Mouse (Mus musculus) liver, embryonic 11.5 days (tissue): Measurements from ENCODE around the gene Rtl6. TPM values are rescaled to one million over a fixed set of nuclear protein-coding genes. Genes with fewer than 3 reads are reported as not detected.

Source experiments
- ATAC-seq: fragments of 200-750 bp; cut with Nextera tagmentation; replicated peaks from 2 replicates; pipeline ENCODE4 v1.8.0; 2017; ENCODE audit warnings: moderate number of reproducible peaks, mild to moderate bottlenecking, moderate TSS enrichment, moderate library complexity; ENCODE audit not compliant: low FRiP score
- DNase-seq: peaks from one replicate; pipeline ENCODE4 v3.0.0-alpha.2; 2017; ENCODE audit warnings: low spot score
- H3K27ac ChIP-seq: fragments of 300-500 bp; sonication (generic); 2 replicates; pipeline ENCODE4 v1.5.1; 2014; ENCODE audit warnings: mild to moderate bottlenecking, low read depth, low read length, control low read depth
- H3K27me3 ChIP-seq: fragments of 300-500 bp; sonication (generic); replicated peaks from 2 replicates; pipeline ENCODE4 v1.6.1; 2014; ENCODE audit warnings: low read length, mixed read lengths; ENCODE audit not compliant: control insufficient read depth, insufficient read depth
- H3K36me3 ChIP-seq: fragments of 300-500 bp; sonication (generic); 2 replicates; pipeline ENCODE4 v1.6.1; 2014; ENCODE audit warnings: mild to moderate bottlenecking, low read length, moderate library complexity, mixed read lengths; ENCODE audit not compliant: control insufficient read depth, insufficient read depth
- H3K4me1 ChIP-seq: fragments of 300-500 bp; sonication (generic); replicated peaks from 2 replicates; pipeline ENCODE4 v1.6.1; 2014; ENCODE audit warnings: low read length, mixed read lengths; ENCODE audit not compliant: control insufficient read depth, insufficient read depth
- H3K4me2 ChIP-seq: fragments of 300-500 bp; sonication (generic); 2 replicates; pipeline ENCODE4 v1.6.1; 2014; ENCODE audit warnings: mild to moderate bottlenecking, control low read depth, moderate library complexity
- H3K4me3 ChIP-seq: fragments of 300-500 bp; sonication (generic); 2 replicates; pipeline ENCODE4 v1.5.1; 2014; ENCODE audit warnings: low read depth, low read length, control low read depth
- H3K9ac ChIP-seq: fragments of 300-500 bp; sonication (generic); 2 replicates; pipeline ENCODE4 v1.6.1; 2014; ENCODE audit warnings: low read depth, low read length, control low read depth
- H3K9me3 ChIP-seq: fragments of 300-500 bp; sonication (generic); 2 replicates; pipeline ENCODE4 v1.6.1; 2016; ENCODE audit warnings: low read length, inconsistent platforms, mixed read lengths; ENCODE audit not compliant: control insufficient read depth
- WGBS: fragments of 180-500 bp; shearing (Covaris S2); extraction: QIAGEN DNeasy Blood & Tissue Kit; methylation state at CpG from one replicate; pipeline ENCODE4 v1.1.7; 2014; 5-methylcytosine and 5-hydroxymethylcytosine counted together
- polyA plus RNA-seq: library from polyadenylated mRNA; unstranded; fragments of >200 nt; fragmentation: Nextera tagmentation; extraction: Ambion mirVana; gene quantifications from 2 replicates; pipeline ENCODE4 v1.2.1, GENCODE M21; 2014

The Rtl6 gene
- polyA plus RNA-seq, 1 experiment from 2014 or later: 5.2 TPM

DNA sequence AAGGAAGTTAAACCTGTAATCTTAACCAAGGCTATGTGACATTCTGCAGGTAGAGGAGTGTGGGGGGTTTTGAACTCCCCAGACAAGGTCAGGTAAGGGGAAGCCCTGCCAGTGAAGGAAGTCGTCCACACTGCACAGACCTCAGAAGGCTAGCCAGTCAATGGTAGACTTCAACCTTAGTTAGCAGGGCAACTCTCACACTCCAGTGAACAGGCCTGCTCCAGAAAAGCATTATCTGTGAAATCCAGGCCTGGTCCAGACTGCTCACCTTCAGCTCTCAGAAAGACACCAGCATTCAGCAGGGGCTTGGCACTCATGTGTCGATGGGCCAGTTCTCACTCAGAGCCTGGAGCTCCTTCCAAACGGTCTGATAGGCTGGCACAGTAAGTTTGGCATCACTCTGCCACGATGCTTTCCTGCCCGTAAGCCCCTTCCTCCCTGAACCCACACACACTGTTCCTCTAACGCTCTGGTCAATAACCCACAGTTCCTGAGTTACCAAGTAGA, 8.3 kb downstream of the Rtl6 start:
- Histone ChIP-seq H3K27me3 (no peaks in the 10 kb centered on the region), H3K4me1 (no peaks in the 10 kb centered on the region), H3K27ac (no peak overlapping the region), H3K4me2 (no peak overlapping the region), H3K4me3 (no peak overlapping the region), H3K36me3 (no peaks in the 10 kb centered on the region), H3K9me3 (no peaks in the 10 kb centered on the region), H3K9ac (no peak overlapping the region)
- ATAC-seq: no peak
- no peak for DNase-seq
- 79% methylated on average over 6 of the region's 6 CpGs for WGBS

DNA sequence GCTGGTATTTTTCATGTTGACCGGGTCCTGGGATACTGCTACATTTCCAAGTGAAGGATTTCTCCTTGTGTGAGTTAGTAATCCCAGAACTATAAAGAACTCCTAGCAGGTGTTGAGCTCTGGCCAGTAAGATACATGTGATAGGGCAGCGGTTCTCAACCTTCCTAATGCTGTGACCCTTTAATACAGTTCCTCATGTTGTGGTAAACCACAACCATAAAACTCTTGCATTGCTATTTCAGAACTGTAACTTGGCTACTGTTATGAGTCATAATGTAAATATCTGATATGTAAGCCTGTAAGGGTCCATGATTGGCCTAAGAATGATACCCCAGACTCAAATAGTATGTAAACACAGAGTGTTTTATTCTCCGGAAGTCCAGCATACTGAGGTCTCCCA, 11.6 kb downstream of the Rtl6 start:
- H3K36me3 ChIP-seq: no peaks in the 10 kb centered on the region
- DNase-seq (no peak), ATAC-seq (no peak)
- WGBS: 73% methylated on average over 3 of the region's 3 CpGs
- H3K9me3 ChIP-seq: no peaks in the 10 kb centered on the region
- no peaks in the 10 kb centered on the region for H3K27me3 ChIP-seq
- H3K27ac ChIP-seq: no peak overlapping the region
- H3K4me1 ChIP-seq: no peaks in the 10 kb centered on the region
- H3K4me2 ChIP-seq: no peak overlapping the region
- no peak overlapping the region for H3K4me3 ChIP-seq
- no peak overlapping the region for H3K9ac ChIP-seq

DNA sequence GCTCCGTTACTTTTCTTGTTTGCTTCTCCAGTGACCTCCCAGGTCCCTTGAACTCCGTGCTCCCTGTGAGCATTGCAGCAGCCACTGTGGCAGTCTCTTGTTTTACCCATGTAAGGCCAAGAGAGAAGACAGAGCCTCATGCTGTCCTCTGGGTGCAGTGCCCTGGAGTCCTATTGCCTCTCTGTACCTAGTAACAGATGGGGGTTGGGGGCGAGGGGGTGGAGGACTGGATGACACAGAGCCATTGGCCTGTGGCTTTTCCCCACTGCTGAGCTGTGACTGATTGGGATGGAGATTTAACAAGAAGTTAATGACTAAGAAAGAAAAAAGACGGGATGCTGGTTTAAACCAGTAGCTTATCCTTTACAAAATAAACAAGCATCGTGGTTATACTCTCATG, 16.4 kb downstream of the Rtl6 start:
- no peaks in the 10 kb centered on the region for H3K9me3 ChIP-seq
- H3K4me3 ChIP-seq: no peak overlapping the region
- DNase-seq (no peak), ATAC-seq (no peak)
- WGBS: 66% methylated on average over 5 of the region's 5 CpGs
- H3K36me3 ChIP-seq: no peaks in the 10 kb centered on the region
- H3K4me1 ChIP-seq: no peaks in the 10 kb centered on the region
- no peak overlapping the region for H3K9ac ChIP-seq
- no peak overlapping the region for H3K4me2 ChIP-seq
- no peaks in the 10 kb centered on the region for H3K27me3 ChIP-seq
- no peak overlapping the region for H3K27ac ChIP-seq

DNA sequence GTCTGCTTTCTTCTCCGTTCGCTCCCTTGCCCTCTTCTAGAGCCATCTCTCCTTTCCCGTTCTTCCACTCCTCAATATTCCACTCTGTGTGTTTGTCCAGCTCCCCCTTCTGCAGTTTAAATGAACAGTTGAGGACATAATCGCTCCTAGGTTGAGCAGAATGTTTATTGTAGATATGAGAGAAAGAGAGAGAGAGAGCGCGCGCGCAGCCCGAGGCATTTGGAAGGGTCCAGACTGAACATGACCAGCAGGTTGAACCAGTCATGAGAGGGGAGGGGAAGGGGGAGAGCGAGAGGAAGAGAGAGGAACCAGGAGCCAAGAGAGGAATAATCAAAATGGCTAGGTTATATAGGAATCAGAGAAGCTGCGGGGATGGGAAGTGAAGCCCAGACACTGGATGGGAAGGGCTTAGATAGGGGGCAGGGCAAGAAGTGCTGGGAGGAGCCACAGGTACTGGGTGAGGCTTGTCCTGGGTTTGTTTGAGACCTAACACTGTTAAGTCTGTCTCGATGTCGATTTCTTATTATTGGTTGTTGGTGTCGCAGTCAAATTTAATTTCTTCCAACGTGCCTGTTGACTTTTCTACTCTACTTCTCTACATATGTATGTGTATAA, 18.5 kb downstream of the Rtl6 start:
- Histone ChIP-seq H3K9ac (no peak overlapping the region), H3K36me3 (no peaks in the 10 kb centered on the region), H3K27ac (no peak overlapping the region), H3K4me2 (no peak overlapping the region), H3K9me3 (no peaks in the 10 kb centered on the region), H3K4me1 (no peaks in the 10 kb centered on the region), H3K4me3 (no peak overlapping the region), H3K27me3 (no peaks in the 10 kb centered on the region)
- 62% methylated on average over 15 of the region's 15 CpGs for WGBS
- DNase-seq (no peak), ATAC-seq (no peak)

DNA sequence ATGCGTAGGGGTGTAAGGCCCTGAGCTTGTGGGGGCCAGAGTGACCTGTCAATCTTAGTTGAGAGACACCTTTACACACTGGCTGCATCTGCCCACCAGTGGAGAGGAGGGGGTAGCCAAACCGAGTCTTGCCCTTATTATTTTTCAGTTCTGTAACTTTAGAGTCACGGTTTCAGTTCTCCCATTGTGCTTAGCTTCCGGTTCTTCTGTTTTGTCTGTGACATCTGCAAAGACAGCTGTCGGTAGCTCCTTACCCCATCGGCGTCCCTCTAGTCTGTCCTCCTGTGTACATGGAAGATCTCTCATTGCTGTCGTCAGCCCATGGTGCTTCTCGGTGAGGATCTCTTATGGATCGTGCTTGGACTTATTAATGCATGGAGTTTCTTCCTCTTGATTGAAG, 20.5 kb downstream of the Rtl6 start:
- no peak overlapping the region for H3K4me2 ChIP-seq
- H3K4me1 ChIP-seq: no peaks in the 10 kb centered on the region
- 85% methylated on average over 10 of the region's 10 CpGs for WGBS
- H3K27ac ChIP-seq: no peak overlapping the region
- H3K27me3 ChIP-seq: no peaks in the 10 kb centered on the region
- no peaks in the 10 kb centered on the region for H3K9me3 ChIP-seq
- DNase-seq (no peak), ATAC-seq (no peak)
- no peaks in the 10 kb centered on the region for H3K36me3 ChIP-seq
- no peak overlapping the region for H3K9ac ChIP-seq
- no peak overlapping the region for H3K4me3 ChIP-seq

DNA sequence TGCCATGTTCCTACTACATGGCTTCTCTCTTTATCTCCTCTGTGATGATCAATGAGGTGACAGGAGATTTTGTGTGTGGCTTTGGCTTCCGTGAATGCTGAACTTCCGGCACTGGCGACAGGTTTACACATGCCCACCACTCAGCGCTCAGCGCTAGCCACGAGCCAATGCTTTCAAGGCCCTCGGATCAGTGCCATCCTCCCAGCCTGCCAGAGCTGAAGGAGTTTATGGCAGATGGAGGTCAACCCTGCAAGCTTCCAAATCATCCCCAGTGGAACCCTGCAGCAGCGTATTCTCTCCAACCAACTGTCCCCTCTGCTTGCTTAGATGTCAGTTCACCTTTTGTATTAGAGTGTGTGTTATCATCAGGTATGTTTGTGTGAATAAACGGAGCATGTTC, 21.0 kb downstream of the Rtl6 start:
- 88% methylated on average over 9 of the region's 9 CpGs for WGBS
- H3K36me3 ChIP-seq: no peaks in the 10 kb centered on the region
- no peak overlapping the region for H3K9ac ChIP-seq
- H3K27me3 ChIP-seq: no peaks in the 10 kb centered on the region
- ATAC-seq (no peak), DNase-seq (no peak)
- H3K4me2 ChIP-seq: no peak overlapping the region
- no peak overlapping the region for H3K4me3 ChIP-seq
- no peaks in the 10 kb centered on the region for H3K9me3 ChIP-seq
- H3K27ac ChIP-seq: no peak overlapping the region
- H3K4me1 ChIP-seq: no peaks in the 10 kb centered on the region

DNA sequence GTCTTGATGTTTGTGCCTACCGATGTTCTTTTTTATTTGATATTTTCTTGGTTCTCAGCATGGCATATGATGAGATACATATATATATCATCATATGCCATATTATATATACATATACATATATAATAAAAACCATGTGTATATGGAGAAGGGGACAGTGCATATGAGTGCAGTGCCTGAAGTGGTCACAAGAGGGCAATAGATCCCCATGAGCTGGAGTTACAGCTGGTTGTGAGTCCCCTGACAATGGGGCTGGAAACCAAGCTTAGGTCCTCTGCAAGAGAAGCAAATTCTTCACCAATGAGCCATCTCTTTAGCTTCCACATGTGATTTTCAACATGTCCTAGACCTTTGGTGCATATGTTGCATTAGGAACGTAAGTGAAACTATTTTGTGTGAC, 21.7 kb downstream of the Rtl6 start:
- no peak overlapping the region for H3K9ac ChIP-seq
- no peak for ATAC-seq
- H3K27me3 ChIP-seq: no peaks in the 10 kb centered on the region
- DNase-seq: no peak
- no peaks in the 10 kb centered on the region for H3K4me1 ChIP-seq
- no peak overlapping the region for H3K4me3 ChIP-seq
- WGBS: 90% methylated on average over 2 of the region's 2 CpGs
- no peaks in the 10 kb centered on the region for H3K36me3 ChIP-seq
- H3K27ac ChIP-seq: no peak overlapping the region
- no peak overlapping the region for H3K4me2 ChIP-seq
- H3K9me3 ChIP-seq: no peaks in the 10 kb centered on the region

DNA sequence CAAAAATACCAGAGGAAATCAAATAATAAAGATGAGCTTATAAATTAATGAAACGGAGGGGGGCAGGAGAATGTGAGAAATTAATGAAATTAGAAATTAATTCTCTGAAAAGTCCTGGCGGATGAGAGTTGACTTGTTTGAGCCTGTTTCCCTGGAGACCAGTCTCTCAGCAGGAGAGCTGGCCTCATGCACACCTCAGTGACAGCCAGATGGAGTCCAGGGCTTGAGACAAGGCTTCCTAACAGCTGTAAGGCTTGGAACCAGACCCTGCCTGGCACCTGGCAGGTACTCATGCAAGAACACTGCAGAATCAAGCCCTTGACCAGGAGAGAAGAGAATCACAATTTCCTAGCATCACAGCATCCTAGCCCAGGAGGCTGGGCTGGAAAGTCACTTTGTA, 25.4 kb downstream of the Rtl6 start:
- no peak overlapping the region for H3K4me2 ChIP-seq
- no peak overlapping the region for H3K4me3 ChIP-seq
- ATAC-seq (no peak), DNase-seq (no peak)
- H3K4me1 ChIP-seq: no peaks in the 10 kb centered on the region
- WGBS: 66% methylated on average over 2 of the region's 2 CpGs
- H3K9me3 ChIP-seq: no peaks in the 10 kb centered on the region
- no peaks in the 10 kb centered on the region for H3K36me3 ChIP-seq
- H3K27me3 ChIP-seq: no peaks in the 10 kb centered on the region
- no peak overlapping the region for H3K27ac ChIP-seq
- H3K9ac ChIP-seq: no peak overlapping the region

DNA sequence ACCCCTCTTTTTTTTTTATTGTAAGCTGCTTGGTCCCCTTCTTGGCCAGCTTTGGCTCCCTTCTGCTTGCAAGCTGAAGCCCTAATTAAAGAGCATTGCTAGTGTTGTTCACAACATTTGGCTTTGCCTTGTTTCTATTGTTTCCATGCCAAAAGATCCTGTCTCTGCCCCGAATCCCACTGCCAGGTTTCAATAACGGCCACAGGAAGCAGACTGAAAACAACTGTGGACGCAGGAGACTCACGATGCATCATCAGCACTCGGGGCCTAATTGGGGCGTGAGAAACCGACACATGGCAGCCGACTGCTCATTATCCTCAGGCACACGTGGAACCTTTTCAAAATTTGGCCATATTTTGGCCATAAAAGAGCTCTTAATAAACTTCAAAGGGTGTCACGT, 26.1 kb downstream of the Rtl6 start:
- Histone ChIP-seq H3K9me3 (no peaks in the 10 kb centered on the region), H3K4me3 (no peak overlapping the region), H3K27ac (no peak overlapping the region), H3K36me3 (no peaks in the 10 kb centered on the region), H3K4me2 (no peak overlapping the region), H3K27me3 (no peaks in the 10 kb centered on the region), H3K9ac (no peak overlapping the region), H3K4me1 (no peaks in the 10 kb centered on the region)
- WGBS: 63% methylated on average over 10 of the region's 10 CpGs
- ATAC-seq (no peak), DNase-seq (no peak)
